ENCODE assay signal across 9 mouse cellular contexts in the genomic region with DNA sequence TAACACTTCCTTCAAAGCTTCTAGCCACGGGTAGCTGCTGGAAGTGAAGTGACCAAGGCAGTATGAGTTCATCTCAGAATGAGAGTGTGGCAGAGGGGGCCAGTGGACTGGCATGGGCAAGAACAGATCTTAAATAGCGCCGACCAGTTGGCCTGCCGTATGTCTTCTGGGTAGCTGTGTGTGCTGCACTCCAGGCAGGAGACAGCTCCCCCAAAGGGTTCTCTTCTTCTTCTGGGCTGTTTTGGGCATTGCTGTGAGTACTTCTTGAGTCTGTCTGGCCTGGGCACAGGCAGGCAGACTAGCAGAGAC. TPM values are rescaled to one million over a fixed set of nuclear protein-coding genes. Genes with fewer than 3 reads are reported as not detected.
DNase-seq lines count a peak whose midpoint lies in the region; ATAC-seq and TF ChIP-seq lines count a peak whose summit lies in the region.
"Had no signal": no experiment of that assay in that cellular context is flagged by ENCODE, and none has a peak within 500 bp of the region (broad histone marks: within the 10 kb centered on the region; RNA-seq: fewer than 3 reads in every experiment).

No protein-coding gene starts in this region.

- peaks cover 77% of the 10 kb centered on the region for H3K4me1 ChIP-seq in heart, embryonic 16.5 days (ENCODE audit: control insufficient read depth, insufficient read depth, low read length)
- peaks cover 97% of the 10 kb centered on the region for H3K4me1 ChIP-seq in E14TG2a.4 (replicated peaks; ENCODE audit: low read depth, low read length)
- H3K4me1 ChIP-seq in forebrain, embryonic 11.5 days (replicated peaks; ENCODE audit: control insufficient read depth, insufficient read depth, low read length): peaks cover 69% of the 10 kb centered on the region
- peaks cover 78% of the 10 kb centered on the region for H3K4me1 ChIP-seq in limb, embryonic 15.5 days
- H3K4me1 ChIP-seq in thymus, adult 2 months (replicated peaks; ENCODE audit: control insufficient read depth, insufficient read depth, low read length): peaks cover 78% of the 10 kb centered on the region

- no peaks in the 10 kb centered on the region for H3K9me3 ChIP-seq in heart, embryonic 16.5 days (replicated peaks; ENCODE audit: control insufficient read depth, low read length)
- H3K9me3 ChIP-seq in E14TG2a.4 (ENCODE audit: low read length): no peaks in the 10 kb centered on the region
- H3K9me3 ChIP-seq in forebrain, embryonic 11.5 days (ENCODE audit: control insufficient read depth, low read length): no peaks in the 10 kb centered on the region
- H3K9me3 ChIP-seq in limb, embryonic 15.5 days: no peaks in the 10 kb centered on the region

- no peak for TF ChIP-seq POLR2A in thymus, adult 2 months (IDR thresholded peaks at IDR 0.05; ENCODE audit: control insufficient read depth, extremely low read depth, insufficient read depth, low read length, poor library complexity)

- peak overlapping the region; percentile 65 for H3K27ac ChIP-seq in heart, embryonic 16.5 days (ENCODE audit: low read length)
- peak overlapping the region; percentile 73 for H3K27ac ChIP-seq in forebrain, embryonic 11.5 days (ENCODE audit: low read depth, low read length)
- peak overlapping the region; percentile 57 for H3K27ac ChIP-seq in limb, embryonic 15.5 days
- no peak overlapping the region for H3K27ac ChIP-seq in thymus, adult 2 months (ENCODE audit: control insufficient read depth, insufficient read depth, low read length)
- H3K27ac ChIP-seq: liver, embryonic 14.5 days had no signal

- H3K4me2 ChIP-seq in heart, embryonic 16.5 days (ENCODE audit: low read depth, low read length): 0 out of 2 replicates have a peak overlapping the region, but pooled peaks have one; percentile 8
- H3K4me2 ChIP-seq in forebrain, embryonic 11.5 days (ENCODE audit: low read depth, low read length, severe bottlenecking): peak overlapping the region; percentile 38
- no peak overlapping the region for H3K4me2 ChIP-seq in limb, embryonic 15.5 days

- no peak for ATAC-seq in heart, embryonic 16.5 days (replicated peaks; ENCODE audit: extremely low read depth, insufficient read depth, low FRiP score)
- peak; percentile 6; the same call in 1 of the 2 replicates for ATAC-seq in forebrain, embryonic 11.5 days (replicated peaks; ENCODE audit: low FRiP score)
- no peak for ATAC-seq in limb, embryonic 15.5 days (ENCODE audit: insufficient number of reproducible peaks, low FRiP score, low TSS enrichment, low read depth)
- ATAC-seq in activated CD4-positive, CD25-positive, alpha-beta regulatory T cell, adult 4 months: no peak

- TF ChIP-seq CTCF in E14TG2a.4 (conservative IDR thresholded peaks at IDR 0.05; ENCODE audit: low read length): no peak
- TF ChIP-seq CTCF in thymus, adult 2 months (IDR thresholded peaks at IDR 0.05; ENCODE audit: borderline replicate concordance, control insufficient read depth, extremely low read depth, insufficient read depth, low read length, poor library complexity): no peak

- no peak for DNase-seq in heart, adult 9 months (ENCODE audit: low spot score in 2 of 2)
- no peak for DNase-seq in forebrain, embryonic 11.5 days (ENCODE audit: low spot score)
- no peak for DNase-seq in thymus, postnatal 14 days
- no peak for DNase-seq in thymus, adult 2 months

- H3K4me3 ChIP-seq in heart, embryonic 16.5 days (ENCODE audit: low read length): no peak overlapping the region
- H3K4me3 ChIP-seq in E14TG2a.4 (replicated peaks; ENCODE audit: low read length): peak overlapping the region; percentile 35; the same call in 1 of the 2 replicates
- H3K4me3 ChIP-seq in forebrain, embryonic 11.5 days (ENCODE audit: low read depth, low read length): no peak overlapping the region
- H3K4me3 ChIP-seq in limb, embryonic 15.5 days: no peak overlapping the region
- no peak overlapping the region for H3K4me3 ChIP-seq in thymus, adult 2 months (ENCODE audit: control insufficient read depth, insufficient read depth, low read length)

- 28% methylated on average over 4 of the region's 4 CpGs for WGBS in heart, embryonic 16.5 days
- 57% methylated on average over 4 of the region's 4 CpGs for WGBS in forebrain, embryonic 11.5 days
- 54% methylated on average over 4 of the region's 4 CpGs for WGBS in limb, embryonic 15.5 days
- WGBS in thymus, adult 2 months: 53% methylated on average over 4 of the region's 4 CpGs

- no peaks in the 10 kb centered on the region for H3K27me3 ChIP-seq in heart, embryonic 16.5 days (ENCODE audit: control insufficient read depth, insufficient read depth, low read length)
- no peaks in the 10 kb centered on the region for H3K27me3 ChIP-seq in E14TG2a.4 (ENCODE audit: insufficient read depth, low read length)
- H3K27me3 ChIP-seq in forebrain, embryonic 11.5 days (ENCODE audit: control insufficient read depth, insufficient read depth, low read length): no peaks in the 10 kb centered on the region
- no peaks in the 10 kb centered on the region for H3K27me3 ChIP-seq in limb, embryonic 15.5 days
- H3K27me3 ChIP-seq in thymus, adult 2 months (ENCODE audit: control insufficient read depth, insufficient read depth, low read length): no peaks in the 10 kb centered on the region

- H3K36me3 ChIP-seq in heart, embryonic 16.5 days (ENCODE audit: control insufficient read depth, insufficient read depth): no peaks in the 10 kb centered on the region
- peaks cover 8% of the 10 kb centered on the region for H3K36me3 ChIP-seq in E14TG2a.4 (ENCODE audit: insufficient read depth, low read length)
- no peaks in the 10 kb centered on the region; the same call in 1 of the 2 replicates for H3K36me3 ChIP-seq in forebrain, embryonic 11.5 days (ENCODE audit: control insufficient read depth, insufficient read depth, low read length)
- peaks cover 22% of the 10 kb centered on the region for H3K36me3 ChIP-seq in limb, embryonic 15.5 days
- H3K36me3 ChIP-seq in thymus, adult 2 months (ENCODE audit: control insufficient read depth, insufficient read depth, low read length): no peaks in the 10 kb centered on the region

- peak overlapping the region; percentile 46; the same call in 1 of the 2 replicates for H3K9ac ChIP-seq in heart, embryonic 16.5 days (ENCODE audit: low read length)
- peak overlapping the region; percentile 48 for H3K9ac ChIP-seq in forebrain, embryonic 11.5 days (ENCODE audit: low read length)
- H3K9ac ChIP-seq in limb, embryonic 15.5 days: no peak overlapping the region
- H3K9ac ChIP-seq: liver, embryonic 14.5 days had no signal

RNA-seq across cellular contexts. Expression of gene Ssbp3, which starts 29.4 kb away (rescaled TPM):
- polyA plus RNA-seq in heart, embryonic 16.5 days (2015; fragmentation: Nextera tagmentation; extraction: Ambion mirVana): 51.2 and 52.9 TPM in 2 replicates
- polyA plus RNA-seq in forebrain, embryonic 11.5 days (2014; fragmentation: Nextera tagmentation; extraction: Ambion mirVana): 135 and 138 TPM in 2 replicates
- polyA plus RNA-seq in limb, embryonic 15.5 days (2015; fragmentation: Nextera tagmentation; extraction: Ambion mirVana): 93.9 and 112 TPM in 2 replicates
- 130 and 147 TPM in 2 replicates for polyA plus RNA-seq in thymus, adult 2 months (2012; rRNA removed)
- polyA plus RNA-seq in activated CD4-positive, CD25-positive, alpha-beta regulatory T cell, adult 4 months (2017; shearing (Covaris generic)): 10 to 100 TPM; 42.9 to 48.0 TPM
